ENCODE assay signal across 15 mouse cellular contexts in the genomic region with DNA sequence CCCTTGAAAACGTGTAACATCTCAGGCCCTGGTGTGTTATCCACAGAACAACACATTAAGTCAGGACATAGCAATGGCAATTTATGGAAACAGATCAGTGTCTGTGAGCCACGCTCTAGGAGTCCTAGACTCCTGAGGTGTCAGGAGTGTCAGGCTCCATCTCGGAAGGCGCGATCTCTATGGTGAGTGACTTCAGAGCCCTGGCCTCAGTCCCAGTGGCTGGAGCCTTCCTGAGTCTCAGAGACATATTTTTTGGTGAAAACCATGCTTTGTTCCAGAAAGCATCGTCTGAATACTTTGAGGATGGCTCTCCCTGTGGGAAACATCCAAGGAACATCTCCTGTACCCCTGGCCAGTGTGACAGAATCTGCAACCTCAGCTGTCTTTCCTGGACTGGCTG. TPM values are rescaled to one million over a fixed set of nuclear protein-coding genes. Genes with fewer than 3 reads are reported as not detected.
A peak's percentile ranks its signal among the peaks of the same experiment; 100 is the strongest.
DNase-seq lines count a peak whose midpoint lies in the region; ATAC-seq and TF ChIP-seq lines count a peak whose summit lies in the region.
"Had no signal": no experiment of that assay in that cellular context is flagged by ENCODE, and none has a peak within 500 bp of the region (broad histone marks: within the 10 kb centered on the region; RNA-seq: fewer than 3 reads in every experiment).

No protein-coding gene starts in this region.

- H3K27me3 ChIP-seq in midbrain, postnatal 0 days (ENCODE audit: insufficient read depth, low read length) = no peaks in the 10 kb centered on the region; the same call in 1 of the 2 replicates

- ATAC-seq in midbrain, postnatal 0 days (ENCODE audit: low FRiP score) = no peak
- ATAC-seq: activated CD4-positive, CD25-positive, alpha-beta regulatory T cell, adult 4 months; CD4-positive, CD25-positive, alpha-beta regulatory T cell, adult 4 months; Patski had no signal

- H3K27ac ChIP-seq in midbrain, postnatal 0 days (ENCODE audit: low read depth, low read length) = no peak overlapping the region

- no peak overlapping the region for H3K9ac ChIP-seq in midbrain, postnatal 0 days (replicated peaks; ENCODE audit: low read length, poor library complexity, severe bottlenecking)

- H3K4me1 ChIP-seq in midbrain, postnatal 0 days (ENCODE audit: insufficient read depth, low read length) = peaks cover 11% of the 10 kb centered on the region; the same call in 1 of the 2 replicates

- H3K4me3 ChIP-seq in midbrain, postnatal 0 days (ENCODE audit: low read depth, low read length) = no peak overlapping the region

- H3K9me3 ChIP-seq in midbrain, postnatal 0 days (ENCODE audit: low read length) = no peaks in the 10 kb centered on the region

- peak; percentile 21 for DNase-seq in cerebellum, adult 9-10 months
- no peak for DNase-seq in cerebellum, adult 11 months
- DNase-seq in 3T3-L1 (ENCODE audit: low read depth, low spot score) = peak; percentile 59
- DNase-seq in NIH3T3 (ENCODE audit: low read depth) = peak; percentile 73
- DNase-seq in midbrain, postnatal 0 days (ENCODE audit: low spot score) = no peak
- DNase-seq in adrenal gland, adult 8-10 months = no peak
- DNase-seq: B cell, adult 2 months; cerebellum, adult 11-12 months; cerebellum, adult 8-10 months had no signal

- no peak overlapping the region for H3K4me2 ChIP-seq in midbrain, postnatal 0 days (ENCODE audit: low read depth, low read length, poor library complexity, severe bottlenecking)

- TF ChIP-seq CTCF in midbrain, postnatal 0 days (IDR thresholded peaks at IDR 0.05) = no peak

- no peaks in the 10 kb centered on the region for H3K36me3 ChIP-seq in midbrain, postnatal 0 days (ENCODE audit: insufficient read depth, low read length)
- H3K36me3 ChIP-seq: G1E had no signal

- WGBS in midbrain, postnatal 0 days = 72% methylated on average over 6 of the region's 6 CpGs

RNA-seq across cellular contexts. Expression of a gene that starts 2.7 kb away (rescaled TPM):
- total RNA-seq in midbrain, postnatal 0 days (2014; rRNA removed) = 29.7 and 34.0 TPM in 2 replicates
- 21.4 and 23.1 TPM in 2 replicates for polyA plus RNA-seq in midbrain, postnatal 0 days (2015; fragmentation: Nextera tagmentation; extraction: Ambion mirVana)
- under 1 TPM; 0.14 to 0.17 (median 0.16) TPM for total RNA-seq in adrenal gland, adult 8-10 months (2022)
- total RNA-seq: adrenal gland, postnatal 14 days; CH12.LX had no signal
- polyA plus RNA-seq: G1E, Patski had no signal

Comparison
In these comparisons a context has a peak if more than half of its experiments do, and no peak if none do; other contexts are left out.
1. DNase-seq: peak in cerebellum, adult 9-10 months (single experiment), 3T3-L1 (single experiment) and NIH3T3 (single experiment); none in cerebellum, adult 11 months (single experiment), midbrain, postnatal 0 days (single experiment) and adrenal gland, adult 8-10 months (single experiment).
2. RNA of a gene that starts 2.7 kb away (total RNA-seq): 29.7 to 34.0 TPM in midbrain, postnatal 0 days; 0.14 to 0.17 TPM in adrenal gland, adult 8-10 months; every median in the first group is over 10 times any median in the second.